Mouse (Mus musculus) frontal cortex, postnatal 14 days (tissue): Measurements from ENCODE around the gene Rom1.
"Not testable (repeated sequence)": the region's sequence is repeated elsewhere in the genome, so short reads cannot be mapped to it uniquely, and the experiment has no call there.

Experiments used
- DNase-seq, 2 experiments: peaks; one replicate each; pipeline ENCODE4 v3.0.0; 2022; ENCODE audit warnings: low spot score in 2 of 2

The Rom1 gene

GRCm38 (mm10) chr19:8897865-8898495, 31.2 kb downstream of the Rom1 start, which contains the start of gene Ganab:
Gene Ganab, plus strand, starts transcription at chr19:8898071.
- DNase-seq = peak; percentile 91 to 95

GRCm38 (mm10) chr19:8897211-8897864, 31.8 kb downstream of the Rom1 start:
- peak in 1 of 2 experiments; percentile 26 for DNase-seq

GRCm38 (mm10) chr19:8896231-8896630, 32.9 kb downstream of the Rom1 start:
- not testable (repeated sequence) for DNase-seq

- DNase-seq = no peak
Measured at GRCm38 (mm10) chr19:8895397-8895960, 33.7 kb downstream of the Rom1 start.

GRCm38 (mm10) chr19:8892829-8893766, 36.1 kb downstream of the Rom1 start, which contains the start of gene Ints5:
Gene Ints5, plus strand, starts transcription at chr19:8893005.
- DNase-seq = peak; percentile 71 to 79

GRCm38 (mm10) chr19:8888511-8889385, 40.4 kb downstream of the Rom1 start, which contains the start of the genes 1810009A15Rik and Gm49416:
Gene 1810009A15Rik, plus strand, starts transcription at chr19:8888853.
Gene Gm49416, plus strand, starts transcription at chr19:8888926.
- DNase-seq = peak; percentile 88 to 96

GRCm38 (mm10) chr19:8887585-8888463, 41.3 kb downstream of the Rom1 start:
- DNase-seq = no peak

- DNase-seq = no peak
Measured at GRCm38 (mm10) chr19:8886916-8887584, 42.1 kb downstream of the Rom1 start.

GRCm38 (mm10) chr19:8883616-8884015, 45.5 kb downstream of the Rom1 start, which contains the start of the genes Lbhd1 and Gm49403:
Gene Lbhd1, plus strand, starts transcription at chr19:8883732.
Gene Gm49403, plus strand, starts transcription at chr19:8883930.
- DNase-seq = no peak

GRCm38 (mm10) chr19:8881034-8881392, 48.1 kb downstream of the Rom1 start:
- DNase-seq = no peak

- DNase-seq = peak; percentile 80 to 85
Measured at GRCm38 (mm10) chr19:8880311-8881033, 48.7 kb downstream of the Rom1 start, which contains the start of gene Uqcc3. Gene Uqcc3, minus strand, starts transcription at chr19:8880923.
